10 mouse cellular contexts compared by ENCODE assay signal in the genomic region with DNA sequence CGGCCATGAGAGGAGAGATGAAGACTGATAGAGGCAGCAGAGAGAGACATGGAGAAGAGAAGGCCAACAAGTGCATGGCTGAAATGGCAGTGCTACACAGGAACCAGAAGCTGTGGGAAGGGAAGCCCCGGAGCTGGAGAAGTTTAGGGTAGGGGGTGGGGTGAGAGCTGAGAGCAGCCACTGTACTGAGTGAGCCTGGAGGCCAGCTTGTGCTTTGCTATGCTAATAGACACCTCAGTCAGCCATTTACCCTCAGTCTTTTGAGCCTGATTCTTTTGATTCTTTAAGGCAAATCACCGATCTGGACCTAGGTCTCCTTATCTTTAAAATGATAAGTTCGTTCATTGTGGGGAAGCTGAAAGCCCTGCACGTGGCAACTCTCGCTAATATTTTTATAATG.
DNase-seq lines count a peak whose midpoint lies in the region; ATAC-seq and TF ChIP-seq lines count a peak whose summit lies in the region.
"Had no signal": no experiment of that assay in that cellular context is flagged by ENCODE, and none has a peak within 500 bp of the region (broad histone marks: within the 10 kb centered on the region; RNA-seq: fewer than 3 reads in every experiment).

No protein-coding gene starts in this region.

- H3K27me3 ChIP-seq in intestine, embryonic 16.5 days (replicated peaks; ENCODE audit: control insufficient read depth, insufficient read depth, low read length), result no peaks in the 10 kb centered on the region
- no peaks in the 10 kb centered on the region for H3K27me3 ChIP-seq in intestine, postnatal 0 days (replicated peaks; ENCODE audit: control insufficient read depth, insufficient read depth, low read length)
- peaks cover 2% of the 10 kb centered on the region for H3K27me3 ChIP-seq in ES-Bruce4 (ENCODE audit: control insufficient read depth, insufficient read depth, low read length, poor library complexity, severe bottlenecking)
- H3K27me3 ChIP-seq in embryonic facial prominence, embryonic 15.5 days, result no peaks in the 10 kb centered on the region
- H3K27me3 ChIP-seq: neural tube, embryonic 13.5 days had no signal

- no peak for TF ChIP-seq CTCF in gastrocnemius, adult 2 months (IDR thresholded peaks at IDR 0.05)
- no peak for TF ChIP-seq CTCF in intestine, postnatal 0 days (IDR thresholded peaks at IDR 0.05; ENCODE audit: low read depth)
- TF ChIP-seq CTCF in ES-Bruce4 (IDR thresholded peaks at IDR 0.05; ENCODE audit: low read depth, low read length), result no peak

- no peaks in the 10 kb centered on the region for H3K9me3 ChIP-seq in intestine, embryonic 16.5 days (ENCODE audit: control insufficient read depth, low read length)
- no peaks in the 10 kb centered on the region for H3K9me3 ChIP-seq in intestine, postnatal 0 days (ENCODE audit: control insufficient read depth)
- H3K9me3 ChIP-seq in ES-Bruce4 (replicated peaks; ENCODE audit: control insufficient read depth, insufficient read depth, low read length, poor library complexity, severe bottlenecking), result no peaks in the 10 kb centered on the region
- no peaks in the 10 kb centered on the region for H3K9me3 ChIP-seq in embryonic facial prominence, embryonic 15.5 days (replicated peaks)
- H3K9me3 ChIP-seq: neural tube, embryonic 13.5 days had no signal

- H3K36me3 ChIP-seq in intestine, embryonic 16.5 days (ENCODE audit: control insufficient read depth, insufficient read depth, low read length), result no peaks in the 10 kb centered on the region
- no peaks in the 10 kb centered on the region for H3K36me3 ChIP-seq in intestine, postnatal 0 days (ENCODE audit: control insufficient read depth, insufficient read depth)
- no peaks in the 10 kb centered on the region for H3K36me3 ChIP-seq in ES-Bruce4 (ENCODE audit: control insufficient read depth, insufficient read depth, low read length, poor library complexity, severe bottlenecking)
- no peaks in the 10 kb centered on the region for H3K36me3 ChIP-seq in embryonic facial prominence, embryonic 15.5 days
- H3K36me3 ChIP-seq: neural tube, embryonic 13.5 days had no signal

- peaks cover 18% of the 10 kb centered on the region for H3K4me1 ChIP-seq in intestine, embryonic 16.5 days (ENCODE audit: control insufficient read depth, insufficient read depth, low read length)
- no peaks in the 10 kb centered on the region; the same call in 1 of the 2 replicates for H3K4me1 ChIP-seq in intestine, postnatal 0 days (replicated peaks; ENCODE audit: control insufficient read depth, insufficient read depth, low read length)
- peaks cover 3% of the 10 kb centered on the region for H3K4me1 ChIP-seq in ES-Bruce4 (ENCODE audit: control insufficient read depth, insufficient read depth, low read length)
- H3K4me1 ChIP-seq in embryonic facial prominence, embryonic 15.5 days, result 0 out of 2 replicates have a peak, but pooled peaks cover 10% of the 10 kb centered on the region

- no peak for TF ChIP-seq POLR2A in ES-Bruce4 (IDR thresholded peaks at IDR 0.05; ENCODE audit: insufficient read depth, low read length)

- H3K9ac ChIP-seq in intestine, embryonic 16.5 days (ENCODE audit: low read depth, low read length), result no peak overlapping the region
- H3K9ac ChIP-seq in intestine, postnatal 0 days (ENCODE audit: low read depth, low read length), result no peak overlapping the region
- no peak overlapping the region for H3K9ac ChIP-seq in ES-Bruce4 (ENCODE audit: low read depth, poor library complexity, severe bottlenecking)
- H3K9ac ChIP-seq in embryonic facial prominence, embryonic 15.5 days, result no peak overlapping the region
- H3K9ac ChIP-seq: neural tube, embryonic 13.5 days had no signal

- H3K4me2 ChIP-seq in intestine, embryonic 16.5 days (ENCODE audit: low read depth, low read length), result no peak overlapping the region
- no peak overlapping the region for H3K4me2 ChIP-seq in intestine, postnatal 0 days (replicated peaks; ENCODE audit: low read depth)
- H3K4me2 ChIP-seq in embryonic facial prominence, embryonic 15.5 days (replicated peaks), result no peak overlapping the region
- H3K4me2 ChIP-seq: neural tube, embryonic 13.5 days had no signal

- H3K4me3 ChIP-seq in gastrocnemius, adult 2 months, result peak overlapping the region; percentile 66
- no peak overlapping the region for H3K4me3 ChIP-seq in intestine, embryonic 16.5 days (ENCODE audit: low read length)
- no peak overlapping the region for H3K4me3 ChIP-seq in intestine, postnatal 0 days (ENCODE audit: low read depth, low read length)
- no peak overlapping the region for H3K4me3 ChIP-seq in ES-Bruce4 (ENCODE audit: low read depth, low read length)
- H3K4me3 ChIP-seq in embryonic facial prominence, embryonic 15.5 days (replicated peaks), result no peak overlapping the region
- H3K4me3 ChIP-seq: neural tube, embryonic 13.5 days had no signal

- no peak for DNase-seq in gastrocnemius, adult 2 months
- no peak for DNase-seq in gastrocnemius, adult 18-20 months (ENCODE audit: low spot score)
- no peak for DNase-seq in testis, postnatal 14 days (ENCODE audit: low spot score)
- DNase-seq: thymus, adult 18-20 months had no signal

- WGBS in intestine, embryonic 16.5 days, result 18% methylated on average over 6 of the region's 6 CpGs
- whole genome bisulfite sequencing in intestine, postnatal 0 days, result 20% methylated on average over 6 of the region's 6 CpGs
- 21% methylated on average over 6 of the region's 6 CpGs for WGBS in embryonic facial prominence, embryonic 15.5 days

- H3K27ac ChIP-seq in gastrocnemius, adult 2 months, result peak overlapping the region; percentile 90
- H3K27ac ChIP-seq in intestine, embryonic 16.5 days (ENCODE audit: low read length), result no peak overlapping the region
- H3K27ac ChIP-seq in intestine, postnatal 0 days (ENCODE audit: low read depth, low read length), result no peak overlapping the region
- H3K27ac ChIP-seq in ES-Bruce4 (ENCODE audit: insufficient read depth, low read length), result peak overlapping the region; percentile 24; the same call in 1 of the 2 replicates
- peak overlapping the region; percentile 14; the same call in 1 of the 2 replicates for H3K27ac ChIP-seq in embryonic facial prominence, embryonic 15.5 days (replicated peaks)
- H3K27ac ChIP-seq: neural tube, embryonic 13.5 days had no signal

- intact Hi-C loops in gastrocnemius, adult 2 months (cut with DNase I), result no loop called here

- 0 out of 2 replicates have a peak, but pooled peaks have one; percentile 22 for ATAC-seq in intestine, embryonic 16.5 days
- ATAC-seq in intestine, postnatal 0 days, result no peak
- no peak for ATAC-seq in embryonic facial prominence, embryonic 15.5 days (ENCODE audit: insufficient number of reproducible peaks, low FRiP score, low TSS enrichment, low read depth)
- ATAC-seq in inflammation-experienced regulatory T-cells, adult 6 months, result no peak

- peak; percentile 86 for TF ChIP-seq EP300 in ES-Bruce4 (IDR thresholded peaks at IDR 0.05; ENCODE audit: insufficient read depth, low read depth, low read length)

Comparison
In these comparisons a context has a peak if more than half of its experiments do, and no peak if none do; other contexts are left out.
1. H3K27ac ChIP-seq: peak in gastrocnemius, adult 2 months (single experiment), ES-Bruce4 (single experiment) and embryonic facial prominence, embryonic 15.5 days (single experiment); none in intestine, embryonic 16.5 days (single experiment) and intestine, postnatal 0 days (single experiment).